Mouse (Mus musculus) testis, adult 2 months (tissue): Measurements from ENCODE around the gene Sarnp.

Source experiments
- CTCF ChIP-seq: fragments of 200-500 bp; IDR thresholded peaks from 2 replicates; pipeline ENCODE4 v1.5.1; 2012; ENCODE audit warnings: low read depth, mild to moderate bottlenecking, inconsistent platforms, low read length, moderate library complexity; ENCODE audit not compliant: control insufficient read depth, insufficient read depth, insufficient replicate concordance
- POLR2A ChIP-seq: fragments of 200-500 bp; IDR thresholded peaks from 2 replicates; pipeline ENCODE4 v1.6.1; 2012; ENCODE audit warnings: low read depth, mild to moderate bottlenecking, inconsistent platforms, low read length, moderate library complexity; ENCODE audit not compliant: control insufficient read depth

GRCm38 (mm10) chr10:128792041-128792440 is 25.1 kb upstream of the Sarnp start:
- TF ChIP-seq CTCF (no peak), POLR2A (no peak)
